Mouse (Mus musculus) heart, postnatal 0 days (tissue): ENCODE data around the gene Sirt7.

Source experiments
- CTCF ChIP-seq: IDR thresholded peaks from 2 replicates; pipeline ENCODE4 v1.5.1; 2016; ENCODE audit warnings: antibody characterized with exemption, control low read depth, low read depth
- EP300 ChIP-seq: IDR thresholded peaks from 2 replicates; pipeline ENCODE4 v1.6.1; 2016; ENCODE audit warnings: antibody characterized with exemption, low read depth

GRCm38 (mm10) chr11:120616617-120617294 is 8.3 kb downstream of the Sirt7 start:
- no peak for TF ChIP-seq CTCF
- TF ChIP-seq EP300 = no peak
